ENCODE assay signal across 5 mouse cellular contexts in the genomic region with DNA sequence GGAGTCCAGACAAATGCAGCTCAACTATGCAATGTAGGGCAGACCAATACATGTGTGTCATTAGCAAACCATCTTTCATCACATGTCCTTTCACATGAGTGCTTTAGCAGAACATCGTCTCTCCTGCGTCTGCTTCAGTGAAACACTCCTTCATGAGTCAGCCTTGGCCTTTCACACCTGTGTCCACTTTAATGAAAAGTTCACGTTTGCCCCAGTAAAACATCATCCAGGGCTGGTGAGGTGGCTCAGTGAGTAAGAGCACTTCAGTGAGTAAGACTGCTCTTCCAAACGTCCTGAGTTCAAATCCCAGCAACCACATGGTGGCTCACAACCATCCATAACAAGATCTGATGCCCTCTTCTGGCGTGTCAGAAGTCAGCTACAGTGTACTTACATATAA. TPM values are rescaled to one million over a fixed set of nuclear protein-coding genes. Genes with fewer than 3 reads are reported as not detected.
A peak's percentile ranks its signal among the peaks of the same experiment; 100 is the strongest.
DNase-seq lines count a peak whose midpoint lies in the region; ATAC-seq and TF ChIP-seq lines count a peak whose summit lies in the region.
"Not testable (repeated sequence)": the region's sequence is repeated elsewhere in the genome, so short reads cannot be mapped to it uniquely, and the experiment has no call there.

No protein-coding gene starts in this region.

- H3K4me3 ChIP-seq in MEL (ENCODE audit: control insufficient read depth in 1 of 2, insufficient read depth in 1 of 2, low read depth in 2 of 2, low read length in 2 of 2); gastrocnemius, adult 2 months; heart, embryonic 15.5 days; lung, postnatal 0 days (ENCODE audit: low read depth, low read length): not testable (repeated sequence)
- peak overlapping the region; percentile 67 for H3K4me3 ChIP-seq in testis, adult 2 months (ENCODE audit: control insufficient read depth, low read depth, low read length)

- DNase-seq in MEL (ENCODE audit: low read depth, low spot score); gastrocnemius, adult 2 months: not testable (repeated sequence)
- peak; percentile 3 for DNase-seq in lung, postnatal 0 days (ENCODE audit: low spot score)

- not testable (repeated sequence) for TF ChIP-seq RAD21 in MEL (IDR thresholded peaks at IDR 0.05; ENCODE audit: low read depth, low read length)

- intact Hi-C loops in gastrocnemius, adult 2 months (cut with DNase I), result not testable (repeated sequence)

- not testable (repeated sequence) for H3K27ac ChIP-seq in MEL (ENCODE audit: control insufficient read depth, low read depth, low read length); lung, postnatal 0 days (ENCODE audit: low read length)
- peak overlapping the region; percentile 65 for H3K27ac ChIP-seq in gastrocnemius, adult 2 months
- peak overlapping the region; percentile 27; the same call in 1 of the 2 replicates for H3K27ac ChIP-seq in heart, embryonic 15.5 days
- peak overlapping the region; percentile 44 for H3K27ac ChIP-seq in testis, adult 2 months (ENCODE audit: control insufficient read depth, insufficient read depth, low read depth, low read length)

- peaks cover 3 to 17% of the 10 kb centered on the region in 2 experiments; a peak in 3 of 4 replicates for H3K27me3 ChIP-seq in MEL (ENCODE audit: control insufficient read depth in 1 of 2, insufficient read depth in 2 of 2, low read length in 2 of 2)
- not testable (repeated sequence) for H3K27me3 ChIP-seq in heart, embryonic 15.5 days; lung, postnatal 0 days (replicated peaks; ENCODE audit: insufficient read depth, low read length); testis, adult 2 months (ENCODE audit: control insufficient read depth, insufficient read depth, low read length)

- not testable (repeated sequence) for H3K4me2 ChIP-seq in heart, embryonic 15.5 days; lung, postnatal 0 days (replicated peaks; ENCODE audit: low read depth, low read length)

- H3K4me1 ChIP-seq in MEL (ENCODE audit: control insufficient read depth in 1 of 2, insufficient read depth in 2 of 2, low read length in 2 of 2); heart, embryonic 15.5 days (replicated peaks); lung, postnatal 0 days (ENCODE audit: insufficient read depth, low read depth, low read length); testis, adult 2 months (ENCODE audit: control insufficient read depth, insufficient read depth, low read length): not testable (repeated sequence)

- not testable (repeated sequence) for TF ChIP-seq CTCF in MEL (IDR thresholded peaks at IDR 0.05 in 2 of 3, conservative IDR thresholded peaks at IDR 0.05 in 1 of 3; ENCODE audit: control insufficient read depth in 1 of 3, insufficient read depth in 1 of 3, low read depth in 2 of 3, low read length in 3 of 3, poor library complexity in 1 of 3, severe bottlenecking in 1 of 3); gastrocnemius, adult 2 months (IDR thresholded peaks at IDR 0.05); lung, postnatal 0 days (IDR thresholded peaks at IDR 0.05); testis, adult 2 months (IDR thresholded peaks at IDR 0.05; ENCODE audit: control insufficient read depth, insufficient read depth, insufficient replicate concordance, low read depth, low read length)

- ATAC-seq in heart, embryonic 15.5 days (replicated peaks; ENCODE audit: insufficient number of reproducible peaks, insufficient read depth, low FRiP score, low read depth); lung, postnatal 0 days: not testable (repeated sequence)

- H3K79me2 ChIP-seq in MEL (ENCODE audit: control insufficient read depth, insufficient read depth, low read length, poor library complexity), result not testable (repeated sequence)

- not testable (repeated sequence) for H3K9me3 ChIP-seq in MEL (replicated peaks; ENCODE audit: insufficient read depth, low read length); heart, embryonic 15.5 days (replicated peaks); lung, postnatal 0 days (ENCODE audit: low read length)

- H3K36me3 ChIP-seq in MEL (ENCODE audit: control insufficient read depth in 1 of 2, insufficient read depth in 2 of 2, low read length in 2 of 2); heart, embryonic 15.5 days; lung, postnatal 0 days (ENCODE audit: insufficient read depth, low read length); testis, adult 2 months (ENCODE audit: control insufficient read depth, insufficient read depth, low read length): not testable (repeated sequence)

- not testable (repeated sequence) for H3K9ac ChIP-seq in MEL (ENCODE audit: control insufficient read depth, low read depth, low read length, poor library complexity, severe bottlenecking); heart, embryonic 15.5 days; lung, postnatal 0 days (replicated peaks; ENCODE audit: low read depth)

- TF ChIP-seq EP300 in MEL (IDR thresholded peaks at IDR 0.05; ENCODE audit: low read depth in 1 of 2, low read length in 2 of 2); lung, postnatal 0 days (IDR thresholded peaks at IDR 0.05): not testable (repeated sequence)

- WGBS in heart, embryonic 15.5 days, result 71% methylated on average over 5 of the region's 5 CpGs
- 64% methylated on average over 5 of the region's 5 CpGs for WGBS in lung, postnatal 0 days

- TF ChIP-seq POLR2A in MEL (IDR thresholded peaks at IDR 0.05; ENCODE audit: control insufficient read depth in 1 of 2, insufficient read depth in 1 of 2, low read depth in 1 of 2, low read length in 2 of 2, poor library complexity in 1 of 2); testis, adult 2 months (IDR thresholded peaks at IDR 0.05; ENCODE audit: control insufficient read depth, low read depth, low read length): not testable (repeated sequence)

TF ChIP-seq in MEL, 35 proteins besides CTCF, POLR2A, EP300 and RAD21:
- TF ChIP-seq TBP (IDR thresholded peaks at IDR 0.05; ENCODE audit: low read depth, low read length), result peak; percentile 73; the same call in 1 of the 2 replicates
TF ChIP-seq in MEL: peak in this region for 1; not testable (repeated sequence) for 34.

RNA-seq across cellular contexts. Expression of gene Ufc1, which starts 11.3 kb away (rescaled TPM):
- total RNA-seq in MEL (2012; rRNA removed), result 100 and 101 TPM in 2 replicates
- 100 to 1,000 TPM in 1 of 2 experiments, 10 to 100 TPM in 1; 71.0 to 408 TPM for polyA plus RNA-seq in MEL (2012; ENCODE audit: insufficient read depth in 1 of 2, insufficient read length in 2 of 2, low read depth in 1 of 2, low replicate concordance in 2 of 2, missing spikeins in 1 of 2)
- 10 to 100 TPM; 84.3 to 93.2 TPM for total RNA-seq in gastrocnemius, adult 2 months (2021)
- polyA plus RNA-seq in heart, embryonic 15.5 days (2015; fragmentation: Nextera tagmentation; extraction: Ambion mirVana), result 83.6 and 85.0 TPM in 2 replicates
- polyA plus RNA-seq in lung, postnatal 0 days (2015; fragmentation: Nextera tagmentation; extraction: Ambion mirVana), result 95.4 and 100 TPM in 2 replicates
- polyA plus RNA-seq in testis, adult 2 months (2012; rRNA removed), result 19.1 and 20.0 TPM in 2 replicates

RNA-seq across cellular contexts. Expression of gene Usp21, which starts 18.4 kb away (rescaled TPM):
- 10.0 and 11.3 TPM in 2 replicates for total RNA-seq in MEL (2012; rRNA removed)
- 10 to 100 TPM in 1 of 2 experiments, not detected in 1; 66.4 TPM for polyA plus RNA-seq in MEL (2012; ENCODE audit: insufficient read depth in 1 of 2, insufficient read length in 2 of 2, low read depth in 1 of 2, low replicate concordance in 2 of 2, missing spikeins in 1 of 2)
- total RNA-seq in gastrocnemius, adult 2 months (2021), result 10 to 100 TPM; 15.8 to 18.7 TPM
- 44.9 and 55.6 TPM in 2 replicates for polyA plus RNA-seq in heart, embryonic 15.5 days (2015; fragmentation: Nextera tagmentation; extraction: Ambion mirVana)
- polyA plus RNA-seq in lung, postnatal 0 days (2015; fragmentation: Nextera tagmentation; extraction: Ambion mirVana), result 38.3 and 40.9 TPM in 2 replicates
- 38.4 and 38.7 TPM in 2 replicates for polyA plus RNA-seq in testis, adult 2 months (2012; rRNA removed)

RNA-seq across cellular contexts. Expression of gene Dedd, which starts 22.8 kb away (rescaled TPM):
- 24.9 and 28.7 TPM in 2 replicates for total RNA-seq in MEL (2012; rRNA removed)
- polyA plus RNA-seq in MEL (2012; ENCODE audit: insufficient read depth in 1 of 2, insufficient read length in 2 of 2, low read depth in 1 of 2, low replicate concordance in 2 of 2, missing spikeins in 1 of 2), result 10 to 100 TPM in 1 of 2 experiments, not detected in 1; 44.9 TPM
- 10 to 100 TPM; 32.4 to 35.5 TPM for total RNA-seq in gastrocnemius, adult 2 months (2021)
- polyA plus RNA-seq in heart, embryonic 15.5 days (2015; fragmentation: Nextera tagmentation; extraction: Ambion mirVana), result 33.9 and 37.7 TPM in 2 replicates
- 43.0 and 44.4 TPM in 2 replicates for polyA plus RNA-seq in lung, postnatal 0 days (2015; fragmentation: Nextera tagmentation; extraction: Ambion mirVana)
- 158 and 176 TPM in 2 replicates for polyA plus RNA-seq in testis, adult 2 months (2012; rRNA removed)

RNA-seq across cellular contexts. Expression of gene Ppox, which starts 25.2 kb away (rescaled TPM):
- total RNA-seq in MEL (2012; rRNA removed), result 21.5 and 27.0 TPM in 2 replicates
- 10 to 100 TPM in 1 of 2 experiments, not detected in 1; 63.6 TPM for polyA plus RNA-seq in MEL (2012; ENCODE audit: insufficient read depth in 1 of 2, insufficient read length in 2 of 2, low read depth in 1 of 2, low replicate concordance in 2 of 2, missing spikeins in 1 of 2)
- 1 to 10 TPM; 7.9 to 8.6 TPM for total RNA-seq in gastrocnemius, adult 2 months (2021)
- 32.7 and 47.2 TPM in 2 replicates for polyA plus RNA-seq in heart, embryonic 15.5 days (2015; fragmentation: Nextera tagmentation; extraction: Ambion mirVana)
- polyA plus RNA-seq in lung, postnatal 0 days (2015; fragmentation: Nextera tagmentation; extraction: Ambion mirVana), result 28.4 and 30.6 TPM in 2 replicates
- polyA plus RNA-seq in testis, adult 2 months (2012; rRNA removed), result 7.1 and 8.7 TPM in 2 replicates

RNA-seq across cellular contexts. Expression of gene B4galt3, which starts 36.0 kb away (rescaled TPM):
- 16.5 and 16.8 TPM in 2 replicates for total RNA-seq in MEL (2012; rRNA removed)
- 10 to 100 TPM in 1 of 2 experiments, not detected in 1; 33.1 TPM for polyA plus RNA-seq in MEL (2012; ENCODE audit: insufficient read depth in 1 of 2, insufficient read length in 2 of 2, low read depth in 1 of 2, low replicate concordance in 2 of 2, missing spikeins in 1 of 2)
- total RNA-seq in gastrocnemius, adult 2 months (2021), result 10 to 100 TPM; 12.1 to 12.5 TPM
- 44.4 and 56.4 TPM in 2 replicates for polyA plus RNA-seq in heart, embryonic 15.5 days (2015; fragmentation: Nextera tagmentation; extraction: Ambion mirVana)
- polyA plus RNA-seq in lung, postnatal 0 days (2015; fragmentation: Nextera tagmentation; extraction: Ambion mirVana), result 68.4 and 77.0 TPM in 2 replicates
- 25.0 and 32.3 TPM in 2 replicates for polyA plus RNA-seq in testis, adult 2 months (2012; rRNA removed)
